Mouse (Mus musculus): Measurements from ENCODE around the gene 6430531B16Rik. TPM values are rescaled to one million over a fixed set of nuclear protein-coding genes. Genes with fewer than 3 reads are reported as not detected.

The 6430531B16Rik gene
- polyA plus RNA-seq, 1 experiment, result 0.13 TPM

- H3K4me1 ChIP-seq (ENCODE audit: control insufficient read depth, insufficient read depth, low read length), result no peaks in the 10 kb centered on the region
- peak; percentile 46 for DNase-seq
- 2% methylated on average over 33 of the region's 33 CpGs for WGBS
- peak overlapping the region; percentile 15; the same call in 1 of the 2 replicates for H3K27ac ChIP-seq (ENCODE audit: insufficient read depth, low read depth, low read length)
- no peaks in the 10 kb centered on the region for H3K27me3 ChIP-seq (replicated peaks; ENCODE audit: control insufficient read depth, insufficient read depth, low read length)
- TF ChIP-seq CTCF (conservative IDR thresholded peaks at IDR 0.05; ENCODE audit: insufficient read depth, insufficient read length, low read depth, low read length), result no peak
- no peak for TF ChIP-seq POLR2A (IDR thresholded peaks at IDR 0.05; ENCODE audit: low read depth, low read length)
- no peaks in the 10 kb centered on the region for H3K36me3 ChIP-seq (ENCODE audit: control insufficient read depth, insufficient read depth, low read length)
- H3K4me3 ChIP-seq (ENCODE audit: insufficient read depth, low read depth, low read length), result peak overlapping the region; percentile 66
Observed at GRCm38 (mm10) chr7:139950283-139950971, 28.1 kb downstream of the 6430531B16Rik start.

- H3K4me1 ChIP-seq (ENCODE audit: control insufficient read depth, insufficient read depth, low read length), result no peaks in the 10 kb centered on the region
- DNase-seq, result peak; percentile 41
- H3K36me3 ChIP-seq (ENCODE audit: control insufficient read depth, insufficient read depth, low read length), result no peaks in the 10 kb centered on the region
- H3K27me3 ChIP-seq (replicated peaks; ENCODE audit: control insufficient read depth, insufficient read depth, low read length), result no peaks in the 10 kb centered on the region
- H3K4me3 ChIP-seq (ENCODE audit: insufficient read depth, low read depth, low read length), result peak overlapping the region; percentile 66
- 10% methylated on average over 15 of the region's 15 CpGs for WGBS
- 0 out of 2 replicates have a peak overlapping the region, but pooled peaks have one; percentile 17 for H3K27ac ChIP-seq (ENCODE audit: insufficient read depth, low read depth, low read length)
- TF ChIP-seq CTCF (conservative IDR thresholded peaks at IDR 0.05; ENCODE audit: insufficient read depth, insufficient read length, low read depth, low read length), result peak; percentile 34; the same call in 1 of the 2 replicates
- TF ChIP-seq POLR2A (IDR thresholded peaks at IDR 0.05; ENCODE audit: low read depth, low read length), result no peak
Observed at GRCm38 (mm10) chr7:139949893-139950282, 28.7 kb downstream of the 6430531B16Rik start.

- H3K4me1 ChIP-seq (ENCODE audit: control insufficient read depth, insufficient read depth, low read length), result no peaks in the 10 kb centered on the region
- H3K4me3 ChIP-seq (ENCODE audit: insufficient read depth, low read depth, low read length), result no peak overlapping the region
- WGBS, result 86% methylated on average over 5 of the region's 5 CpGs
- DNase-seq, result no peak
- TF ChIP-seq POLR2A (IDR thresholded peaks at IDR 0.05; ENCODE audit: low read depth, low read length), result no peak
- TF ChIP-seq CTCF (conservative IDR thresholded peaks at IDR 0.05; ENCODE audit: insufficient read depth, insufficient read length, low read depth, low read length), result no peak
- H3K27ac ChIP-seq (ENCODE audit: insufficient read depth, low read depth, low read length), result no peak overlapping the region
- 0 out of 2 replicates have a peak, but pooled peaks cover 2% of the 10 kb centered on the region for H3K27me3 ChIP-seq (replicated peaks; ENCODE audit: control insufficient read depth, insufficient read depth, low read length)
- H3K36me3 ChIP-seq (ENCODE audit: control insufficient read depth, insufficient read depth, low read length), result no peaks in the 10 kb centered on the region
Observed at GRCm38 (mm10) chr7:139946032-139946431, 32.5 kb downstream of the 6430531B16Rik start.

- TF ChIP-seq POLR2A (IDR thresholded peaks at IDR 0.05; ENCODE audit: low read depth, low read length), result no peak
- no peak for TF ChIP-seq CTCF (conservative IDR thresholded peaks at IDR 0.05; ENCODE audit: insufficient read depth, insufficient read length, low read depth, low read length)
- H3K4me1 ChIP-seq (ENCODE audit: control insufficient read depth, insufficient read depth, low read length), result no peaks in the 10 kb centered on the region
Observed at GRCm38 (mm10) chr7:139945516-139945915, 33.0 kb downstream of the 6430531B16Rik start.

GRCm38 (mm10) chr7:139944291-139945240 is 34.0 kb downstream of the 6430531B16Rik start:
- H3K4me3 ChIP-seq (ENCODE audit: insufficient read depth, low read depth, low read length), result peak overlapping the region; percentile 18; the same call in 1 of the 2 replicates
- 10% methylated on average over 68 of the region's 68 CpGs for WGBS
- peaks cover 2% of the 10 kb centered on the region; the same call in 1 of the 2 replicates for H3K27me3 ChIP-seq (replicated peaks; ENCODE audit: control insufficient read depth, insufficient read depth, low read length)
- no peak for DNase-seq
- H3K4me1 ChIP-seq (ENCODE audit: control insufficient read depth, insufficient read depth, low read length), result no peaks in the 10 kb centered on the region
- no peak for TF ChIP-seq CTCF (conservative IDR thresholded peaks at IDR 0.05; ENCODE audit: insufficient read depth, insufficient read length, low read depth, low read length)
- TF ChIP-seq POLR2A (IDR thresholded peaks at IDR 0.05; ENCODE audit: low read depth, low read length), result no peak
- H3K36me3 ChIP-seq (ENCODE audit: control insufficient read depth, insufficient read depth, low read length), result no peaks in the 10 kb centered on the region
- no peak overlapping the region for H3K27ac ChIP-seq (ENCODE audit: insufficient read depth, low read depth, low read length)

More at GRCm38 (mm10) chr7:139945516-139945915, 33.0 kb downstream of the 6430531B16Rik start:
- Histone ChIP-seq H3K27ac (ENCODE audit: insufficient read depth, low read depth, low read length) (no peak overlapping the region), H3K4me3 (ENCODE audit: insufficient read depth, low read depth, low read length) (no peak overlapping the region), H3K27me3 (replicated peaks; ENCODE audit: control insufficient read depth, insufficient read depth, low read length) (0 out of 2 replicates have a peak, but pooled peaks cover 2% of the 10 kb centered on the region), H3K36me3 (ENCODE audit: control insufficient read depth, insufficient read depth, low read length) (no peaks in the 10 kb centered on the region)
- no peak for DNase-seq
- WGBS, result 75% methylated on average over 5 of the region's 5 CpGs

- no peaks in the 10 kb centered on the region for H3K4me1 ChIP-seq (ENCODE audit: control insufficient read depth, insufficient read depth, low read length)
- H3K27me3 ChIP-seq (replicated peaks; ENCODE audit: control insufficient read depth, insufficient read depth, low read length), result peaks cover 2% of the 10 kb centered on the region; the same call in 1 of the 2 replicates
- TF ChIP-seq POLR2A (IDR thresholded peaks at IDR 0.05; ENCODE audit: low read depth, low read length) (no peak), CTCF (conservative IDR thresholded peaks at IDR 0.05; ENCODE audit: insufficient read depth, insufficient read length, low read depth, low read length) (no peak)
- H3K36me3 ChIP-seq (ENCODE audit: control insufficient read depth, insufficient read depth, low read length), result no peaks in the 10 kb centered on the region
- WGBS, result 1% methylated on average over 59 of the region's 59 CpGs
- no peak within 1 kb of the TSS for H3K27ac ChIP-seq (ENCODE audit: insufficient read depth, low read depth, low read length)
- peak; percentile 17 for DNase-seq
- peak within 1 kb of the TSS; percentile 18; the same call in 1 of the 2 replicates for H3K4me3 ChIP-seq (ENCODE audit: insufficient read depth, low read depth, low read length)
Observed at GRCm38 (mm10) chr7:139943674-139944281, 34.8 kb downstream of the 6430531B16Rik start, which contains the start of gene Utf1. Gene Utf1, plus strand, starts transcription at chr7:139943789.

All from kidney, adult 2 months (tissue).